Mouse (Mus musculus) adrenal gland, adult 2 months (tissue): ENCODE results near the gene Atp23. TPM values are rescaled to one million over a fixed set of nuclear protein-coding genes. Genes with fewer than 3 reads are reported as not detected.
A peak's percentile ranks its signal among the peaks of the same experiment; 100 is the strongest.

Source experiments
- DNase-seq: peaks from one replicate; pipeline ENCODE4 v3.0.0; 2021
- polyA plus RNA-seq: library from polyadenylated mRNA; depleted of rRNA; stranded (reverse); fragments of >200 nt; gene quantifications from 2 replicates; pipeline ENCODE4 v1.2.3, GENCODE M21; 2012
- total RNA-seq, 2 experiments: library from RNA; stranded (reverse); gene quantifications; 2 replicates each; pipeline ENCODE4 v1.2.3; 2021

The Atp23 gene
- total and polyA plus RNA-seq, 3 experiments = 3.9 to 9.9 (median 5.6) TPM

DNA sequence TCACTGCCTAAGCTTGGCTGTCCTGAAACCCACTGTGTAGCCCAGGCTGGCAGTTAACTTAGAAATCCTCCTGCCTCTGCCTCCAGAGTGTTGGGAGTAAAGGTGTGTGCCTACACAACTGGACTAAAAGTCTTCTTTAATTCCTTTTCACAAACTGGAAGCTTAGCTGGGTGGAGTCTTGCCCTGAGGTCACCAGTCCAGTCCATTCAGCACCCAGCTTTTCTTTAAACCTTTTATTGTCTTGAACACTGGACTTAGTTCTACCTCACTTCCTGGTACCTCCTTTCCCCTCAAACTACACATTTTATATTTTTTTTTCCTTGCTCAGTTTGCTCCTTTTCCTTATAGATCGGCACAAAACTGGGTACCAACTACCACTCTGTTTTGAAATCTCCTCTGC lies 10.3 kb upstream of the Atp23 start:
- DNase-seq = no peak

GRCm38 (mm10) chr10:126906811-126907210 lies 5.7 kb upstream of the Atp23 start:
- DNase-seq = no peak

- peak; percentile 95 for DNase-seq
These were observed 4.5 kb upstream of the Atp23 start for GRCm38 (mm10) chr10:126905650-126906075.

GRCm38 (mm10) chr10:126905086-126905485 lies 3.9 kb upstream of the Atp23 start:
- no peak for DNase-seq

DNA sequence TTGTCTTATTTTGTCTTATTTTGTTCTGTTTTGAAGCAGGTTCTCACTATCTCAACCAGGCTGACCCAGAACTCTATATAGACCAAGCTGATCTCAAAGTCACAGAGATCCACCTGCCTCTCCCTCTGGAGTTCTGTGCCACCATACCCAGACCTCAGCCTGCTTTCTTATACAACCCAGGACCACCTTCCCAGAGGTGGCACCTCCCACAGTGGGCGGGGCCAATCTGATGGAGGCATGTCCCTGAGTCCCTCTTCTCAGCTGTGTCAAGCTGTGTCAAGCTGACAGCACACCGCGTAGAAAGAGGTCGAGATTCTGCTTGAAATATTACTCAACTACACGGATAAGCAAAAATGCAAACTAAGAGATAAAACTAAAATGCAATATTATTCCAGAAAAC lies 3.1 kb upstream of the Atp23 start:
- no peak for DNase-seq

- no peak for DNase-seq
These were observed 311 bp upstream of the Atp23 start for GRCm38 (mm10) chr10:126901488-126901843.

- no peak for DNase-seq
These were observed 5.3 kb downstream of the Atp23 start for GRCm38 (mm10) chr10:126895891-126896290.

- DNase-seq = no peak
These were observed 7.1 kb downstream of the Atp23 start for GRCm38 (mm10) chr10:126894061-126894460.

DNA sequence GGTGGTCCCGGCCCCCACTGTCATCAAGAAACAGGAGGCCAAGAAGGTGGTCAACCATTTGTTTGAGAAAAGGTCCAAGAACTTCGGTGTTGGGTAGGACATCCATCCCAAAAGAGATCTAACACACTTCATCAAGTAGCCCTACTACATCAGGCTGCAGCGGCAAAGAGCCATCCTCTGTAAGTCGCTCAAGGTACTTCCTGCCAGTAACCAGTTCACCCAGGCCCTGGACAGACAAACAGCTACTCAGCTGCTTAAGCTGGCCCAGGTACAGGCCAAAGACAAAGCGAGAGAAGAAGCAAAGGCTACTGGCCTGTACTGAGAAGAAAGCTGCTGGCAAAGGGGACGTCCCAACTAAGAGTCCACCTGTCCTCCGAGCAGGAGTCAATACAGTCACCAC lies 8.0 kb downstream of the Atp23 start:
- no peak for DNase-seq

DNA sequence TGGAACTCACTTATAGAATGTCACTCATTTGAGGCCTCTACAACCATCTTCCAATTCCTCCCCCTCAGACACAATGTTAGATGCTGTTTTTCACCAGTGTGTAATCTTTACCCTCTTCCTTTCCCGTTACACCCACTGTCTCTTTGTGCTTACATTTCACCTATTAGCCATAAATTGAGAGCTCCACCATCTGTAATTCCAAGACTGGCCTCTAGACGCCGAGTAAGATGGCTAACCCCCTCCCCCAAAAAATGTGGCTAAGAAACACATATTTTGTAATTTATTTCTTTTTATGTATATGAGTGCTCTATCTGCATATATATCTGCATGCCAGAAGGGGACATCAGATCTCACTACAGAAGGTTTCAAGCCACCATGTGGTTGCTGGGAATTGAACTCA lies 27.4 kb downstream of the Atp23 start:
- no peak for DNase-seq

DNA sequence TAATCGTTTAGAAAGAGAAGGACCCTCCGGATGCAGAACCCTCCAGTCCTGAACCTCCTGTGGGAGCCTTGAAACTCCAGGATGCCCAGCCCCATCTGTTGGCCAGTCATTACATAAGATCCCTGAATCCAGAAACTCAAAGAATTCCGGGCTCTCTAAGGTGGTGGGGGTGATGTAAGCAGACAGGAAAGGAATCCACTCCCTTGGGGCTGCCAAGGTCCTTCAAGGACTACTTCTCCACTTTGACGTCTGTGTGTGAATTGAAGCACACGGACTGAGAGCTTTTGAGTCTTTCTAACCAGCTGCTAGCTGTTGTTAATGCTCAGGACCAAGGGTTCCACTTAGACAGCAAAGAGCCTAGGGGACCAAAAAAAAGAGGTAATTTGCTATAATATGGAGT lies 28.9 kb downstream of the Atp23 start:
- no peak for DNase-seq

- peak; percentile 71 for DNase-seq
These were observed 31.5 kb downstream of the Atp23 start for GRCm38 (mm10) chr10:126869372-126870318.

- no peak for DNase-seq
These were observed 35.9 kb downstream of the Atp23 start for GRCm38 (mm10) chr10:126865284-126865683.

GRCm38 (mm10) chr10:126862193-126862592 lies 39.0 kb downstream of the Atp23 start:
- DNase-seq = no peak

DNA sequence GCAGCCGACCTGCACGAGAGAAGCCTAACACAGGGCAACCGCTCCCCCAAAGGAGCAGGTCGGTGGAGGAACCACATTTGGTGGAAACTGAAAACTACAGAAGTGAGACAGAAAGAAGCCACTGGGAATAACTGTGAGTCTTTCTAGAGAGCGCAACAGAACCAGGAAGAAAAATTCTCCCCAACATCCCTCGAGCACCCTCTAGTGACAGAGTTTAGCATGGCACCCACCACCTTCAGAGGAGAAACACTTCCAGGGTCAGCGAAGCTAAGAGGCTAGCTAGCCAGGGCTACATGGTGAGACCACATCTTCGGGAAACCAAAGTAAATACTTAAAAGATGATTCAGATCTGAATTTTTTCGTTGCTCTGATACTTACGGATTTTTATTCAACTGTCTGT lies 47.9 kb downstream of the Atp23 start:
- no peak for DNase-seq

- DNase-seq = no peak
These were observed 55.7 kb downstream of the Atp23 start for GRCm38 (mm10) chr10:126845309-126845911.

- peak; percentile 7 for DNase-seq
These were observed 56.5 kb downstream of the Atp23 start for GRCm38 (mm10) chr10:126844689-126845088.

DNA sequence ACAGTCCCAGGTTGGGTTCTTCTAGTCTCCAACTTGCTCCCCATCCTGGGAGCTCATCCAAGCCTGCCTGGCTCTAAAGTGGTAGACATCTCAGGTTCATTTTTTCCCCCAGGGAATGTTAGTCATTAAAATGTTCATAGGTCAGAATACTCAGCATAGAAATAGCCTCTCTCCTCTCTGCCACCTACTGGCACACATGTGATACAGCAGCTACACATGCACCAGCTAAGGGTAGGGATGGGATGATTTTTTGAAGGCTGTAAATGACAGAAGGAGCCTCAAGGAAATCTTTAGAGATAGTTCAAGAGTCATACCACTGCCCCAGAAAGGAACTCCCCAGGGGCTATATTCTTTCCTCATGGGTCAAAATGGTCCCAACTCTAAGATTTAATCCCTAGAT lies 60.9 kb downstream of the Atp23 start:
- no peak for DNase-seq

DNA sequence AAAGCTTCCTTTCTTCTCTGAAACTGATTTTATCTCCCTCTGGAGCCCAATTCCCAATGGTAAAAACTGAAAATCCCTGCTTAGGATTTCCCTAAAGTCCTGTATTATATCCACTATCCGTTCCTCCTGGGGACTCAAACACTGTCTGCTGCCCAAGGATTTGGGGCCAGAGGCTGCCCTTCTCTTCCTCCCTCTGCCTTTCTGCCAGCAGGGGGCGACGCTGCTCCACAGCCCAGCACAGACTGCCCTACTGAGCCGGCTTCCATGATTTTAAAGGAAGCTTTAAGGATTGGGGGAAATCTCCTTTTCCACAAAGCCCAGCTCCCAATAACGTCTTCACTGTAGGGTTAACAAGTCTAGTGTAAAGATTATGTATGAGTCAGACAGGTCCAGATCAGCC lies 68.1 kb downstream of the Atp23 start:
- DNase-seq = peak; percentile 9

- no peak for DNase-seq
These were observed 69.8 kb downstream of the Atp23 start for GRCm38 (mm10) chr10:126831329-126831728.

DNA sequence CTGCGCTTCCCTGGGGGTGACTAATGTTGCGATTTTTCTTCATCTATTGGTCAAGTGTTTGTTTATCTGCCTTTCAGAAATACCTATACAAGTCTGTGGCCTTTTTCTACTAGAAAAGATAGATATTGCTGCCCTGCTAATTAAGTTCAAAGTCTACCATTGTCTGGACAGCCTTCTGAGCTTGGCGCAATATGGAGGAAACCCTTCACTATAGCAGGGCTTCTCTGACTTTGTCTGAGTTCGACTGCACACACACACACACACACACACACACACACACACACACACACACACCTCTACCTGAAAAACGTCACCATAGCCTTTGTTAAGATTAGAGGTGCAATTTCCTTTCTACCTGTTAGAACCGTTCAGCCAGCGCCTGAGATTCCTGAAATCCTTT lies 72.5 kb downstream of the Atp23 start:
- no peak for DNase-seq

DNA sequence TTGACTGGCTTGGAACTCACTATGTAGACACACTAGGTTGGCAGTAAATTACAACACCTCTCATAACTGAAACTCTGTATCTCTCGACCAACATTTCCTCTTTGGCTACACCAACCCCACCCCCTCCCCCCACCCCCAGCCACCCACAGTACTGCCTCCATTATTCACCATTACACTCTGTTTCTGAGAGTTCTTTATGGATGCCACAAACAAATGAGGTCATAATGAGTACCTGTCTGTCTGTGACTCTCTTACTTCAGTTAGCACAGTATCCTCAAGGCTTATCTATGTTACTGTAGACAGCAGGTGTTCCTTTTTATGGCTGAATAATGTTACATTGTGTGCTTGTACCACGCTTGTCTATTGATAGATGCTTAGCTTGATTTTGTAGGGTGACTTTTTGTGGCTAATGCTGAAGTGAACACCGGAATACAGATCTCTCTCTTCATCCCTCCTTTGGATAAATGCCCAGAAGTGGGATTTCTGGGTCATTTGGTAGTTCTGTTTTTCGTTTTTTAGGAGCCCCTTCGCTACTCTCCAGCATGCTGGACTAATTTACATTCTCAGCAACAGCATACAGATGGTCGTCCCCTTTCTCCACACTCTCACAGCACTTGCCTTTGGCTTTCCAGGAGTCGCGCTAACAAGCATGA lies 73.1 kb downstream of the Atp23 start:
- DNase-seq = no peak

DNA sequence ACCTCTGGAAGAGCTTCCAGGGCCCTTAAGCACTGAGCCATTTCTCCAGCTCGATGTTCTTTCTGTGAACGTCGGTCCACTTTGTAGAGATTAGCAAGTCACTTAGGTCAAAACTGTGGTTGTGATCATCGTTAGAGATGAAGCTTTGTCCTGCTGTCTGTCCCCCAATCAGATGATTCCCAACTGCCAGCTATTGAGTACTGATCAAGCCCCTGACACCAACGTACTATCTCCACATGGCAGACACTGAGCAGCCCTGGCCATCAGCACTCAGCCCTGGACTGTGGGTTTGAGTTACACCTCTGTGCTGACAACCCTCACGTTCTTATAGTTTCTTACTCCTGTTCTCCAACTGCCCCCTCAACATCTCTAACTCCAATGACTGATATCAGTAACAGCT lies 74.2 kb downstream of the Atp23 start:
- DNase-seq = no peak
